Mouse (Mus musculus): ENCODE results near the gene Wdr5b.

DNA sequence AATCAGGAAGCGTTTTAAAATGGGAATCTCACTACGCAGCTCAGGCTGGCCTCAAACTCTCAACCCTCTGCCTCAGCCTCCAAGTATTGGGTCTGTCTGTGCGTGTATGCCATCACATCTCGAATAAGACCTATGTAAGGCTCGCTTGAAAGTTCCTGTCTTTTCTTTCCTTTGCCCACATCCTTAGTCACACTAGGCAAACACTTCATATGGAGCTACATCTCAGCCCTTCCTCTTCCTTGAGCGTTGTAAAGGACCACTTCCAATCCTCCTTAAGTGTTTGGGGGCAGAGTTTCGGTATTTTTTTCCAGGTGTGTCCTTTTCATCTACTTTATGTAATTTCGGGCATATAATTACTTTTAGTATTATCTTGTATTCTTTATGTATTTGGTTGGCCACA is 13.9 kb downstream of the Wdr5b start:
- TF ChIP-seq CTCF (IDR thresholded peaks at IDR 0.05; ENCODE audit: low read depth, low read length) (no peak), POLR2A (IDR thresholded peaks at IDR 0.05; ENCODE audit: borderline replicate concordance, low read depth, low read length) (no peak)
